Mouse (Mus musculus) bone marrow, adult 2 months (tissue): ENCODE data around the gene Ctdspl2. TPM values are rescaled to one million over a fixed set of nuclear protein-coding genes. Genes with fewer than 3 reads are reported as not detected.

Experiments used
- H3K27ac ChIP-seq: fragments of 200-500 bp; 2 replicates; pipeline ENCODE4 v1.5.1; 2012; ENCODE audit warnings: low read depth, mild to moderate bottlenecking, control low read depth, inconsistent platforms, low read length; ENCODE audit not compliant: control insufficient read depth, poor library complexity, insufficient read depth
- H3K4me1 ChIP-seq: fragments of 200-500 bp; 2 replicates; pipeline ENCODE4 v1.6.1; 2011; ENCODE audit warnings: low read length; ENCODE audit not compliant: control insufficient read depth, insufficient read depth
- H3K4me3 ChIP-seq: fragments of 200-500 bp; replicated peaks from 2 replicates; pipeline ENCODE3; 2011; ENCODE audit warnings: mild to moderate bottlenecking, low read depth, low read length, control low read depth; ENCODE audit not compliant: control insufficient read depth
- CTCF ChIP-seq: fragments of 200-500 bp; IDR thresholded peaks from 2 replicates; pipeline ENCODE4 v1.5.1; 2011; ENCODE audit warnings: low read length, control low read depth; ENCODE audit not compliant: control insufficient read depth, insufficient read depth
- POLR2A ChIP-seq: fragments of 200-500 bp; IDR thresholded peaks from 2 replicates; pipeline ENCODE4 v1.6.1; 2011; ENCODE audit warnings: low read depth, mild to moderate bottlenecking, control low read depth, low read length, borderline replicate concordance; ENCODE audit not compliant: control insufficient read depth
- WGBS: fragments of 180-500 bp; shearing (Covaris S2); methylation state at CpG from one replicate; pipeline ENCODE4 v1.1.7; 2018; 5-methylcytosine and 5-hydroxymethylcytosine counted together
- polyA plus RNA-seq: library from polyadenylated mRNA; stranded (reverse); fragments of >200 nt; gene quantifications from 2 replicates; pipeline ENCODE4 v1.2.4, GENCODE M21; 2011; ENCODE audit warnings: low replicate concordance; ENCODE audit not compliant: missing spikeins, insufficient read depth, insufficient read length

Gene Ctdspl2
- polyA plus RNA-seq, 1 experiment = 11.6 TPM

- Histone ChIP-seq H3K27ac (peak overlapping the region; percentile 95), H3K4me3 (peak overlapping the region; percentile 80), H3K4me1 (no peaks in the 10 kb centered on the region; the same call in 1 of the 2 replicates)
- peak; percentile 10; the same call in 1 of the 2 replicates for TF ChIP-seq POLR2A
- TF ChIP-seq CTCF = no peak
- under 1% methylated on average over 71 of the region's 71 CpGs for WGBS
These were observed 73.2 kb downstream of the Ctdspl2 start for GRCm38 (mm10) chr2:122028756-122029700.

- Histone ChIP-seq H3K27ac (no peak overlapping the region), H3K4me1 (no peaks in the 10 kb centered on the region; the same call in 1 of the 2 replicates), H3K4me3 (no peak overlapping the region)
- 58% methylated on average over 6 of the region's 6 CpGs for WGBS
- no peak for TF ChIP-seq CTCF
- no peak for TF ChIP-seq POLR2A
These were observed 76.2 kb downstream of the Ctdspl2 start for GRCm38 (mm10) chr2:122031970-122032369.

GRCm38 (mm10) chr2:122036064-122036463 lies 80.3 kb downstream of the Ctdspl2 start:
- Histone ChIP-seq H3K27ac (no peak overlapping the region), H3K4me1 (no peaks in the 10 kb centered on the region; the same call in 1 of the 2 replicates), H3K4me3 (no peak overlapping the region)
- 70% methylated on average over 3 of the region's 3 CpGs for WGBS
- TF ChIP-seq POLR2A (no peak), CTCF (no peak)

GRCm38 (mm10) chr2:122043926-122044325 lies 88.1 kb downstream of the Ctdspl2 start:
- no peak overlapping the region for H3K27ac ChIP-seq
- TF ChIP-seq POLR2A = no peak
- no peak for TF ChIP-seq CTCF
- no peak overlapping the region for H3K4me3 ChIP-seq
- no peaks in the 10 kb centered on the region for H3K4me1 ChIP-seq

GRCm38 (mm10) chr2:122059365-122060115 lies 103.7 kb downstream of the Ctdspl2 start:
- WGBS = 83% methylated on average over 11 of the region's 11 CpGs
- TF ChIP-seq CTCF = no peak
- TF ChIP-seq POLR2A = no peak

More at GRCm38 (mm10) chr2:122059365-122060115, 103.7 kb downstream of the Ctdspl2 start:
- Histone ChIP-seq H3K27ac (no peak overlapping the region), H3K4me3 (no peak overlapping the region), H3K4me1 (no peaks in the 10 kb centered on the region)

Other genes with a start within 250 kb of the Ctdspl2 start
- not detected in 2 replicates for gene Frmd5, start 148.9 kb upstream of the Ctdspl2 start, polyA plus RNA-seq
- 0.92 and 7.7 TPM in 2 replicates for gene Casc4, start 89.0 kb upstream of the Ctdspl2 start, polyA plus RNA-seq
- gene Mageb3, start 91 bp downstream of the Ctdspl2 start, polyA plus RNA-seq = not detected in 2 replicates
- 8.4 and 12.0 TPM in 2 replicates for gene Eif3j1, start 72.5 kb downstream of the Ctdspl2 start, polyA plus RNA-seq
- 1.7 and 6.3 TPM in 2 replicates for gene Spg11, start 162.4 kb downstream of the Ctdspl2 start, polyA plus RNA-seq
- 485 and 609 TPM in 2 replicates for gene B2m, start 191.7 kb downstream of the Ctdspl2 start, polyA plus RNA-seq
- not detected in 2 replicates for gene Trim69, start 204.7 kb downstream of the Ctdspl2 start, polyA plus RNA-seq
- not detected in 2 replicates for gene Patl2, start 230.2 kb downstream of the Ctdspl2 start, polyA plus RNA-seq
- gene Terb2, start 230.3 kb downstream of the Ctdspl2 start, polyA plus RNA-seq = not detected in 2 replicates